Mouse (Mus musculus) ES-E14 (cell line): ENCODE data around the gene Btnl1.

Experiments
- CHD2 ChIP-seq: IDR thresholded peaks from 2 replicates; pipeline ENCODE4 v1.6.1; 2014; ENCODE audit warnings: mild to moderate bottlenecking, low read depth, low read length, inconsistent platforms
- ZC3H11A ChIP-seq: IDR thresholded peaks from 2 replicates; pipeline ENCODE4 v1.6.1; 2012; ENCODE audit warnings: low read depth, mild to moderate bottlenecking, inconsistent platforms, low read length, borderline replicate concordance

DNA sequence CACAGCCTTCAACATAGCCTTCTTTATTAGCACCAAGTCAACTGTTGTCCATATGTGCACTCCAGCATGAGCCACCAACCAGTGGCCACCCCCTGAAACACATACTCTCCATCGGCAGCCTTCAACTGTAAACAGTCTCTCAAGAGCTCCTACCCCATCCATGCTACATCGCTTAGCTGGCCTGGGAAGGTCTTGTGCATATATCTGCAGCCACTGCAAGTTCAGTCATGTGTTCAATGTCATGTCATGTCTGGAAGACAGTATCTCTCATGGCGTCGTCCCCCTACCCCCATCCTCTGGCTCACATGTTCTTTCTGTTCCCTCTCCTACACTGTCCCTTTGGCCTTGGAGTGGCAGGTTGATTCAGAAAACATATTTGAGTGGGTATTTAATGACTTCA is 32.0 kb upstream of the Btnl1 start:
- no peak for TF ChIP-seq CHD2
- TF ChIP-seq ZC3H11A = no peak
